Mouse (Mus musculus): Measurements from ENCODE around the gene Ikzf5. TPM values are rescaled to one million over a fixed set of nuclear protein-coding genes. Genes with fewer than 3 reads are reported as not detected.

Gene Ikzf5
- total RNA-seq, 1 experiment from 2014 or later, result 24.6 TPM

- no peak for ATAC-seq (replicated peaks in 1 of 2; ENCODE audit: insufficient read depth in 1 of 2, low FRiP score in 2 of 2, low TSS enrichment in 1 of 2, low read depth in 1 of 2, poor library complexity in 2 of 2, severe bottlenecking in 2 of 2)
Measured at GRCm38 (mm10) chr7:131364131-131364530, 46.2 kb downstream of the Ikzf5 start.

GRCm38 (mm10) chr7:131362615-131363300 is 47.6 kb downstream of the Ikzf5 start, which contains the start of gene 2310057M21Rik:
2310057M21Rik (minus strand) TSS chr7:131362759.
- peak; percentile 92 to 97 for ATAC-seq (replicated peaks in 1 of 2; ENCODE audit: insufficient read depth in 1 of 2, low FRiP score in 2 of 2, low TSS enrichment in 1 of 2, low read depth in 1 of 2, poor library complexity in 2 of 2, severe bottlenecking in 2 of 2)

DNA sequence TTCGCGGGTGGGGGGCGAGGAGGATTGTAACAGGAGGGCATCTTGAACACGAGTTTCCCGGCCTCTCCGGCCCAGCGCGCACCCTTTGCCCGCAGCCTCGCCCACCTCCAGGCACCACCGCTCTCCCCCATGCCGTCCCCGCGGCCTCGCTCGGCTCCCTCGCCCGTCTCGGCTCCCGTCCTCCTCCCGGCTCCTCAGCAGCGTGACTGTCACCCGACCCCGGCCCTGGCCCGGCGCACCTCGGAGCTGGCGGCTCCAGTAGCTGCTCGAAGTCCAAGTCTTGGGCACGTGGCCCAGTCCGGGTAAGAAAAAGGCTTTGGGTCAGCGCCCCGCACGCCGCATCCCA is 48.1 kb downstream of the Ikzf5 start:
- ATAC-seq (replicated peaks in 1 of 2; ENCODE audit: insufficient read depth in 1 of 2, low FRiP score in 2 of 2, low TSS enrichment in 1 of 2, low read depth in 1 of 2, poor library complexity in 2 of 2, severe bottlenecking in 2 of 2), result peak; percentile 39 to 59

- no peak for ATAC-seq (replicated peaks in 1 of 2; ENCODE audit: insufficient read depth in 1 of 2, low FRiP score in 2 of 2, low TSS enrichment in 1 of 2, low read depth in 1 of 2, poor library complexity in 2 of 2, severe bottlenecking in 2 of 2)
Measured at GRCm38 (mm10) chr7:131356105-131356504, 54.2 kb downstream of the Ikzf5 start.

- ATAC-seq (replicated peaks in 1 of 2; ENCODE audit: insufficient read depth in 1 of 2, low FRiP score in 2 of 2, low TSS enrichment in 1 of 2, low read depth in 1 of 2, poor library complexity in 2 of 2, severe bottlenecking in 2 of 2), result no peak
Measured at GRCm38 (mm10) chr7:131345856-131346541, 64.3 kb downstream of the Ikzf5 start.

Other genes with a start within 250 kb of the Ikzf5 start
- gene 5430419D17Rik, start 236.1 kb downstream of the Ikzf5 start, total RNA-seq (2017), result not detected in 2 replicates
- gene Cuzd1, start 88.2 kb downstream of the Ikzf5 start, total RNA-seq (2017), result not detected in 2 replicates
- not detected in 2 replicates for gene Fam24b, start 81.0 kb downstream of the Ikzf5 start, total RNA-seq (2017)
- gene Fam24a, start 76.7 kb downstream of the Ikzf5 start, total RNA-seq (2017), result not detected in 2 replicates
- 6.6 and 15.8 TPM in 2 replicates for gene 2310057M21Rik, start 47.8 kb downstream of the Ikzf5 start, total RNA-seq (2017)
- 15.2 and 32.3 TPM in 2 replicates for gene Pstk, start 39.4 kb downstream of the Ikzf5 start, total RNA-seq (2017)
- gene Acadsb, start 80 bp upstream of the Ikzf5 start, total RNA-seq (2017), result 37.9 and 48.9 TPM in 2 replicates
- gene Hmx3, start 132.3 kb upstream of the Ikzf5 start, total RNA-seq (2017), result not detected in 2 replicates
- not detected in 2 replicates for gene Hmx2, start 138.3 kb upstream of the Ikzf5 start, total RNA-seq (2017)
- gene Bub3, start 149.7 kb upstream of the Ikzf5 start, total RNA-seq (2017), result 65.0 and 78.4 TPM in 2 replicates

Data from hematopoietic stem cell, adult 5-6 weeks (primary cell).